14 mouse cellular contexts compared by ENCODE assay signal in genomic region chr7:62306896-62307614, GRCm38 (mm10). TPM values are rescaled to one million over a fixed set of nuclear protein-coding genes. Genes with fewer than 3 reads are reported as not detected.
A peak's percentile ranks its signal among the peaks of the same experiment; 100 is the strongest.
DNase-seq lines count a peak whose midpoint lies in the region; ATAC-seq lines count a peak whose summit lies in the region.
"Had no signal": no experiment of that assay in that cellular context is flagged by ENCODE, and none has a peak within 500 bp of the region (broad histone marks: within the 10 kb centered on the region; RNA-seq: fewer than 3 reads in every experiment).

No protein-coding gene starts in this region.

- H3K36me3 ChIP-seq in neural tube, embryonic 11.5 days (ENCODE audit: control insufficient read depth, insufficient read depth, low read length) = no peaks in the 10 kb centered on the region
- no peaks in the 10 kb centered on the region for H3K36me3 ChIP-seq in forebrain, embryonic 13.5 days (ENCODE audit: poor library complexity, severe bottlenecking)
- no peaks in the 10 kb centered on the region for H3K36me3 ChIP-seq in neural tube, embryonic 14.5 days (ENCODE audit: control insufficient read depth, insufficient read depth, low read length)

- no peak overlapping the region for H3K4me2 ChIP-seq in neural tube, embryonic 11.5 days (ENCODE audit: low read depth)
- no peak overlapping the region for H3K4me2 ChIP-seq in forebrain, embryonic 13.5 days
- H3K4me2 ChIP-seq in neural tube, embryonic 14.5 days (ENCODE audit: low read depth, low read length) = no peak overlapping the region
- H3K4me2 ChIP-seq: heart, embryonic 11.5 days had no signal

- peak; percentile 60 for ATAC-seq in neural tube, embryonic 11.5 days (ENCODE audit: insufficient read depth, low FRiP score, low TSS enrichment)
- ATAC-seq in forebrain, embryonic 13.5 days = peak; percentile 86
- ATAC-seq in neural tube, embryonic 14.5 days (ENCODE audit: low read depth) = peak; percentile 68; the same call in 1 of the 2 replicates

- DNase-seq in neural tube, embryonic 11.5 days (ENCODE audit: low spot score) = no peak
- DNase-seq in neural tube, embryonic 10.5 days (ENCODE audit: extremely low spot score, low spot score) = no peak
- DNase-seq in layer of hippocampus, adult 9-11 months = peak; percentile 4
- no peak for DNase-seq in cerebellum, adult 11 months
- no peak for DNase-seq in heart, adult 8-10 months (ENCODE audit: low spot score)
- DNase-seq in adrenal gland, postnatal 36 days = no peak
- DNase-seq: cerebellum, postnatal 36 days; gastrocnemius, adult 2 months had no signal

- no peak overlapping the region for H3K4me3 ChIP-seq in neural tube, embryonic 11.5 days (ENCODE audit: low read depth, low read length)
- no peak overlapping the region for H3K4me3 ChIP-seq in forebrain, embryonic 13.5 days
- no peak overlapping the region for H3K4me3 ChIP-seq in neural tube, embryonic 14.5 days (ENCODE audit: low read depth, low read length)
- H3K4me3 ChIP-seq: gastrocnemius, adult 2 months had no signal

- H3K4me1 ChIP-seq in neural tube, embryonic 11.5 days (ENCODE audit: control insufficient read depth, insufficient read depth, low read length) = no peaks in the 10 kb centered on the region
- H3K4me1 ChIP-seq in forebrain, embryonic 13.5 days = peaks cover 5% of the 10 kb centered on the region; the same call in 1 of the 2 replicates
- H3K4me1 ChIP-seq in neural tube, embryonic 14.5 days (ENCODE audit: control insufficient read depth, insufficient read depth, low read length) = no peaks in the 10 kb centered on the region

- no peaks in the 10 kb centered on the region for H3K27me3 ChIP-seq in neural tube, embryonic 11.5 days (ENCODE audit: control insufficient read depth, insufficient read depth, low read length)
- no peaks in the 10 kb centered on the region for H3K27me3 ChIP-seq in forebrain, embryonic 13.5 days
- no peaks in the 10 kb centered on the region for H3K27me3 ChIP-seq in neural tube, embryonic 14.5 days (ENCODE audit: control insufficient read depth, insufficient read depth, low read length)

- H3K9me3 ChIP-seq in neural tube, embryonic 11.5 days (ENCODE audit: control insufficient read depth, low read length) = no peaks in the 10 kb centered on the region
- H3K9me3 ChIP-seq in forebrain, embryonic 13.5 days (replicated peaks) = 0 out of 2 replicates have a peak, but pooled peaks cover 2% of the 10 kb centered on the region
- no peaks in the 10 kb centered on the region for H3K9me3 ChIP-seq in neural tube, embryonic 14.5 days (ENCODE audit: control insufficient read depth, low read length)

- no peak overlapping the region for H3K9ac ChIP-seq in neural tube, embryonic 11.5 days (ENCODE audit: low read length)
- H3K9ac ChIP-seq in forebrain, embryonic 13.5 days = no peak overlapping the region
- H3K9ac ChIP-seq in neural tube, embryonic 14.5 days (replicated peaks; ENCODE audit: low read depth, low read length) = no peak overlapping the region
- H3K9ac ChIP-seq: liver, embryonic 14.5 days had no signal

- no peak overlapping the region for H3K27ac ChIP-seq in neural tube, embryonic 11.5 days (ENCODE audit: low read depth, low read length)
- H3K27ac ChIP-seq in forebrain, embryonic 13.5 days = peak overlapping the region; percentile 11; the same call in 1 of the 2 replicates
- no peak overlapping the region for H3K27ac ChIP-seq in neural tube, embryonic 14.5 days (ENCODE audit: low read depth, low read length)
- H3K27ac ChIP-seq: gastrocnemius, adult 2 months; kidney, postnatal 0 days; liver, embryonic 14.5 days had no signal

- WGBS in neural tube, embryonic 11.5 days = 55% methylated on average over 6 of the region's 6 CpGs
- WGBS in forebrain, embryonic 13.5 days = 39% methylated on average over 6 of the region's 6 CpGs
- 35% methylated on average over 6 of the region's 6 CpGs for WGBS in neural tube, embryonic 14.5 days

RNA-seq across cellular contexts. Expression of gene Ndn, which starts 39.3 kb away (rescaled TPM):
- 190 and 203 TPM in 2 replicates for polyA plus RNA-seq in neural tube, embryonic 11.5 days (2014; fragmentation: Nextera tagmentation; extraction: Ambion mirVana)
- 381 and 439 TPM in 2 replicates for polyA plus RNA-seq in forebrain, embryonic 13.5 days (2015; fragmentation: Nextera tagmentation; extraction: Ambion mirVana)
- polyA plus RNA-seq in neural tube, embryonic 14.5 days (2014; fragmentation: Nextera tagmentation; extraction: Ambion mirVana) = 394 and 457 TPM in 2 replicates
- total RNA-seq in heart, adult 8-10 months (2022) = 1 to 10 TPM; 3.1 to 5.2 (median 3.9) TPM
- 10 to 100 TPM; 71.7 to 87.8 TPM for total RNA-seq in adrenal gland, postnatal 36 days (2021)
- total RNA-seq: neutrophil, adult 5-6 weeks had no signal
